Mouse (Mus musculus): ENCODE data around the gene Adh6a. TPM values are rescaled to one million over a fixed set of nuclear protein-coding genes. Genes with fewer than 3 reads are reported as not detected.
"Not testable (repeated sequence)": the region's sequence is repeated elsewhere in the genome, so short reads cannot be mapped to it uniquely, and the experiment has no call there.

The Adh6a gene
- total and polyA plus RNA-seq, 2 experiments from 2014 or later = not detected

DNA sequence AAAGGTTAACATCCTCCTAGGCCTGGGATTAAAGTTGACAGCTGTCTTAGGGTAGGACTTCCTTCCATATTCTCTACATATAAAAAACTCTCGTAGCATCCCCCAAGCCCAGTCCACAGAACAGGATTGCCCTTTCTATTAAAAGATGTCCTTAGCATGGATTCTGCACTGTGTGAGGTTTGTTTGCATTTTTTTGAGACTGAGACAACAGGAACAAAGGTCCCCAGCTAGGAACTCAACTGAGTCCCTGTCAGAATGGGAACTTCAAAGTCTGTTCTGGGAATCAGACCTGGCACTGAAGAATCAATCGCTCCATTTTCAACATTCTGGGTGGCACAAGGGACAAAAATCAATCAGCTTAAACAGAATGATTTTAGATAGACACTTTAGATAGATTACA is 49.8 kb downstream of the Adh6a start:
- Histone ChIP-seq H3K4me1 (ENCODE audit: control insufficient read depth, insufficient read depth) (no peaks in the 10 kb centered on the region), H3K27ac (ENCODE audit: low read depth) (no peak overlapping the region), H3K9ac (replicated peaks; ENCODE audit: low read depth, low read length) (no peak overlapping the region), H3K4me3 (ENCODE audit: low read depth, low read length) (no peak overlapping the region), H3K27me3 (ENCODE audit: control insufficient read depth, insufficient read depth, low read length) (no peaks in the 10 kb centered on the region), H3K4me2 (ENCODE audit: low read depth, low read length) (no peak overlapping the region), H3K9me3 (replicated peaks; ENCODE audit: control insufficient read depth, low read length) (no peaks in the 10 kb centered on the region), H3K36me3 (replicated peaks; ENCODE audit: control insufficient read depth, insufficient read depth, low read length) (no peaks in the 10 kb centered on the region)
- DNase-seq (ENCODE audit: low spot score) (no peak), ATAC-seq (ENCODE audit: insufficient read depth, low read depth) (no peak)
- TF ChIP-seq EP300 (IDR thresholded peaks at IDR 0.05; ENCODE audit: low read depth) (no peak), CTCF (IDR thresholded peaks at IDR 0.05; ENCODE audit: low read depth) (no peak)
- 81% methylated on average over 2 of the region's 2 CpGs for WGBS

DNA sequence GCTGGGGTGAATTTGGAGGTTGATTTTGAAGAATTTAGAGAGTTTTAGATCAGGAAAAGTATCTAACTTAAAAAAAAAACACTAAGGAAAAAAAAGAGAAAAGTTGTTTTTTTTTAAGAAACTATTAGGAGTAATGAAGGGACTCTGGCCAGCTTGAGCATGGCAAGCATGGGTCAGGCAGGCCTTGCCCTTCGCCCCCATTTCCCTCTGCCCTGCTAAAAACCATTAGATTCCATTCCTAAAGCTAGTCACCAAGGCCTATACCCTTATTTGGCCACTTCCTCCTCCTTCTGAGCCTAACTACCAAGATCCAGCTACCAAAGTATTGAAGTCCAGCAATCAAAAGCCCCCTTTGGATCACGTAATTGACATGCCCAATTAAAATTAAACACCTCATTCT is 53.1 kb downstream of the Adh6a start:
- no peaks in the 10 kb centered on the region for H3K27me3 ChIP-seq (ENCODE audit: control insufficient read depth, insufficient read depth, low read length)
- DNase-seq (ENCODE audit: low spot score) (no peak), ATAC-seq (ENCODE audit: insufficient read depth, low read depth) (no peak)
- no peaks in the 10 kb centered on the region for H3K36me3 ChIP-seq (replicated peaks; ENCODE audit: control insufficient read depth, insufficient read depth, low read length)
- TF ChIP-seq EP300 (IDR thresholded peaks at IDR 0.05; ENCODE audit: low read depth) = no peak
- TF ChIP-seq CTCF (IDR thresholded peaks at IDR 0.05; ENCODE audit: low read depth) = no peak
- H3K27ac ChIP-seq (ENCODE audit: low read depth) = no peak overlapping the region
- WGBS = 80% methylated on average over 2 of the region's 2 CpGs
- H3K4me3 ChIP-seq (ENCODE audit: low read depth, low read length) = no peak overlapping the region
- no peaks in the 10 kb centered on the region for H3K9me3 ChIP-seq (replicated peaks; ENCODE audit: control insufficient read depth, low read length)
- no peaks in the 10 kb centered on the region for H3K4me1 ChIP-seq (ENCODE audit: control insufficient read depth, insufficient read depth)
- H3K4me2 ChIP-seq (ENCODE audit: low read depth, low read length) = no peak overlapping the region
- no peak overlapping the region for H3K9ac ChIP-seq (replicated peaks; ENCODE audit: low read depth, low read length)

DNA sequence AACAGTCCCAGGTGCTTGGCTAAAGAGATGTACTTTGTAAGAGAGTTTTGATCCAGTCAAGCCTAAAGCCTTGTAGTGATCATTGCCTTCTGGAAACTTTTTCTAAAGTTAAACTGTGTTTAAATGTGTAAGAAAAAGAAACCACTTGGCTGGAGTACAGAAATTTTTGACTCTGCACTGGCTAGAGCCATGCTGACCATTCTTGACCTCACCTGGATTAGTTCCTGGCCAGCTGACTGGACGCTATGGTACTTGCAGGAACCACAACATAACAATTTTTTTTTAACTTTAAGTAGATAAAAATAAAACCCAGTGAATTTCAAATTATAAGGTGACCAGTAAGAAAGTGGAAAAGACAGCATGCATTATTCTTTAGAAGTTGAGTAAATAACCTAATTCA is 56.5 kb downstream of the Adh6a start:
- no peak for TF ChIP-seq CTCF (IDR thresholded peaks at IDR 0.05; ENCODE audit: low read depth)
- no peak for TF ChIP-seq EP300 (IDR thresholded peaks at IDR 0.05; ENCODE audit: low read depth)
- DNase-seq (ENCODE audit: low spot score) (no peak), ATAC-seq (ENCODE audit: insufficient read depth, low read depth) (no peak)
- Histone ChIP-seq H3K27me3 (ENCODE audit: control insufficient read depth, insufficient read depth, low read length) (no peaks in the 10 kb centered on the region), H3K4me1 (ENCODE audit: control insufficient read depth, insufficient read depth) (no peaks in the 10 kb centered on the region), H3K27ac (ENCODE audit: low read depth) (no peak overlapping the region), H3K4me3 (ENCODE audit: low read depth, low read length) (no peak overlapping the region), H3K36me3 (replicated peaks; ENCODE audit: control insufficient read depth, insufficient read depth, low read length) (no peaks in the 10 kb centered on the region), H3K9ac (replicated peaks; ENCODE audit: low read depth, low read length) (no peak overlapping the region), H3K9me3 (replicated peaks; ENCODE audit: control insufficient read depth, low read length) (no peaks in the 10 kb centered on the region), H3K4me2 (ENCODE audit: low read depth, low read length) (no peak overlapping the region)
- 74% methylated on average over 1 of the region's 1 CpGs for WGBS

DNA sequence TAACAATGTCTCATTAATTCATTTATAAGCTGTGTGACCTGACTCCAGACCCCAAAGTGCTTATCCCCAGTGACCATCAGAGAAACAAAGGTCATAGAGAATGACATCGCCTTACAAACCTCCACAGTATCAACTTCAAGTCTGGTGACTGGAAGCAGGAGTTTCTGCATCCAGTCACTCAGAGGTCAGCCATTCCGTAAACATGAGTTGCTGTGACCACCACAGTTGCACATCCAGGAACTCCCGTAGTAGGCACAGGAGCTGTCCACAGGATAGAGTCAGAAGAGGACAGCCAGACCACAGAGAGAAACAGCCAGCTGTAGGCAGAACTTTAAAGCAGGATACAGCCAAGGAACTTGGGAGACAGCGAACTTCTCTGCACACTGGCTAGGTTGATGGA is 57.2 kb downstream of the Adh6a start:
- H3K4me3 ChIP-seq (ENCODE audit: low read depth, low read length); H3K27ac ChIP-seq (ENCODE audit: low read depth); H3K4me2 ChIP-seq (ENCODE audit: low read depth, low read length); H3K9ac ChIP-seq (replicated peaks; ENCODE audit: low read depth, low read length); DNase-seq (ENCODE audit: low spot score); H3K9me3 ChIP-seq (replicated peaks; ENCODE audit: control insufficient read depth, low read length); ATAC-seq (ENCODE audit: insufficient read depth, low read depth); H3K27me3 ChIP-seq (ENCODE audit: control insufficient read depth, insufficient read depth, low read length); H3K36me3 ChIP-seq (replicated peaks; ENCODE audit: control insufficient read depth, insufficient read depth, low read length); H3K4me1 ChIP-seq (ENCODE audit: control insufficient read depth, insufficient read depth): not testable (repeated sequence)
- 43% methylated on average over 4 of the region's 4 CpGs for WGBS

DNA sequence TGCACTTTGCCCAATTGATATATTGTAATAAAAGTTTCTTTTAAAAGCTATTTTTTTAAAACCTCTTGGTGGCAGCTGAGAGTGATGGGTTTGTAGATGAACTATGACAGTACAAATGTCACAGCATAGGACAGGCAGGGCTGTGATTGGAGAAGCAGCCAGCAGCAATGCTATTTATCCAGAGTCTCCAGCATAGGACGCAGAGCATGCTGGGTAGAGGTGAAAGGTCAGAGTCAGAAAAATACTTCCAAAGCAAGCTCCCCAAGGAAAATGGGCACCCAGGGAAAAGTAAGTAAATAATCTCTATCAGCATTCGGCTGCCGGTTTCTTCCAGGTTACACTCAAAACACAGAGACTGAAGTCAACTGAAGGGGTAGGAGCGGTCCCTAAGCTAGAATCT is 60.8 kb downstream of the Adh6a start:
- ATAC-seq (ENCODE audit: insufficient read depth, low read depth) = no peak
- TF ChIP-seq EP300 (IDR thresholded peaks at IDR 0.05; ENCODE audit: low read depth) = no peak
- no peak for TF ChIP-seq CTCF (IDR thresholded peaks at IDR 0.05; ENCODE audit: low read depth)
- WGBS = 87% methylated on average over 4 of the region's 4 CpGs

DNA sequence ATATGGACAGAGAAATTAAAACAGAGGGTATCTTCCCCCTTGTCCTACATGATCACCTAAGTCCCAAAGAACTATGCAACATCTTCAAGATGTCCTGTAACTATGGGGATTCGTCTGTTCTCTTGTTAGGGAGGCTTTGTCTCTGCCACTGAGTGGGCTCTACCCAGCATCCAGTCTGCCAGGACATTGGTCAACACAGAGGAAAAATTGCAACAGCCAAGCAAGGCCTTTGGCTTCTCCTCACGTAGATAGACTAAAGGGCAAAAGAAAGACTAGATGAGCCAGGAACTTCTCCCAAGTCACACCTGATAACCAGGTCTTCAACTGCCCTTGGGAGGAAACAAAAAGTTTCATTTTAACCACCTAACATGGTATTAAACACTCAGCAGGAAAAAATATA is 62.1 kb downstream of the Adh6a start:
- H3K9ac ChIP-seq (replicated peaks; ENCODE audit: low read depth, low read length) = no peak overlapping the region
- no peaks in the 10 kb centered on the region for H3K4me1 ChIP-seq (ENCODE audit: control insufficient read depth, insufficient read depth)
- peaks cover 5% of the 10 kb centered on the region; the same call in 1 of the 2 replicates for H3K9me3 ChIP-seq (replicated peaks; ENCODE audit: control insufficient read depth, low read length)
- H3K27ac ChIP-seq (ENCODE audit: low read depth) = no peak overlapping the region
- no peaks in the 10 kb centered on the region for H3K36me3 ChIP-seq (replicated peaks; ENCODE audit: control insufficient read depth, insufficient read depth, low read length)
- TF ChIP-seq CTCF (IDR thresholded peaks at IDR 0.05; ENCODE audit: low read depth) (no peak), EP300 (IDR thresholded peaks at IDR 0.05; ENCODE audit: low read depth) (no peak)
- 81% methylated on average over 2 of the region's 2 CpGs for WGBS
- DNase-seq (ENCODE audit: low spot score) (no peak), ATAC-seq (ENCODE audit: insufficient read depth, low read depth) (no peak)
- H3K4me3 ChIP-seq (ENCODE audit: low read depth, low read length) = no peak overlapping the region
- no peak overlapping the region for H3K4me2 ChIP-seq (ENCODE audit: low read depth, low read length)
- no peaks in the 10 kb centered on the region for H3K27me3 ChIP-seq (ENCODE audit: control insufficient read depth, insufficient read depth, low read length)

More for the DNA sequence above, 60.8 kb downstream of the Adh6a start:
- Histone ChIP-seq H3K4me1 (ENCODE audit: control insufficient read depth, insufficient read depth) (no peaks in the 10 kb centered on the region), H3K27ac (ENCODE audit: low read depth) (no peak overlapping the region), H3K9me3 (replicated peaks; ENCODE audit: control insufficient read depth, low read length) (no peaks in the 10 kb centered on the region; the same call in 1 of the 2 replicates), H3K4me3 (ENCODE audit: low read depth, low read length) (no peak overlapping the region), H3K36me3 (replicated peaks; ENCODE audit: control insufficient read depth, insufficient read depth, low read length) (no peaks in the 10 kb centered on the region), H3K27me3 (ENCODE audit: control insufficient read depth, insufficient read depth, low read length) (no peaks in the 10 kb centered on the region), H3K9ac (replicated peaks; ENCODE audit: low read depth, low read length) (no peak overlapping the region), H3K4me2 (ENCODE audit: low read depth, low read length) (no peak overlapping the region)
- DNase-seq (ENCODE audit: low spot score) = no peak

Other genes with a start within 250 kb of the Adh6a start
- gene 1110002E22Rik, start 248.2 kb upstream of the Adh6a start, total RNA-seq (2014; rRNA removed; ENCODE audit: low replicate concordance) = 30.8 and 32.5 TPM in 2 replicates
- 12.2 and 13.3 TPM in 2 replicates for gene 1110002E22Rik, start 248.2 kb upstream of the Adh6a start, polyA plus RNA-seq (2015; fragmentation: Nextera tagmentation; extraction: Ambion mirVana)
- 0.11 and 1.4 TPM in 2 replicates for gene Gm5105, start 245.9 kb upstream of the Adh6a start, total RNA-seq (2014; rRNA removed; ENCODE audit: low replicate concordance)
- gene Gm5105, start 245.9 kb upstream of the Adh6a start, polyA plus RNA-seq (2015; fragmentation: Nextera tagmentation; extraction: Ambion mirVana) = 0.41 and 0.64 TPM in 2 replicates
- gene Trmt10a, start 169.8 kb upstream of the Adh6a start, total RNA-seq (2014; rRNA removed; ENCODE audit: low replicate concordance) = 3.7 TPM in 2 replicates
- gene Trmt10a, start 169.8 kb upstream of the Adh6a start, polyA plus RNA-seq (2015; fragmentation: Nextera tagmentation; extraction: Ambion mirVana) = 5.3 and 5.4 TPM in 2 replicates
- 1.5 and 3.9 TPM in 2 replicates for gene Mttp, start 168.3 kb upstream of the Adh6a start, total RNA-seq (2014; rRNA removed; ENCODE audit: low replicate concordance)
- gene Mttp, start 168.3 kb upstream of the Adh6a start, polyA plus RNA-seq (2015; fragmentation: Nextera tagmentation; extraction: Ambion mirVana) = 5.9 and 6.2 TPM in 2 replicates
- gene 4930579F01Rik, start 119.5 kb upstream of the Adh6a start, total RNA-seq (2014; rRNA removed; ENCODE audit: low replicate concordance) = not detected in 2 replicates
- not detected in 2 replicates for gene 4930579F01Rik, start 119.5 kb upstream of the Adh6a start, polyA plus RNA-seq (2015; fragmentation: Nextera tagmentation; extraction: Ambion mirVana)
- not detected in 2 replicates for gene Adh7, start 95.5 kb upstream of the Adh6a start, total RNA-seq (2014; rRNA removed; ENCODE audit: low replicate concordance)
- gene Adh7, start 95.5 kb upstream of the Adh6a start, polyA plus RNA-seq (2015; fragmentation: Nextera tagmentation; extraction: Ambion mirVana) = 0.51 TPM in 1 of 2 replicates, not detected in the other
- gene Adh1, start 52.3 kb upstream of the Adh6a start, total RNA-seq (2014; rRNA removed; ENCODE audit: low replicate concordance) = 15.8 and 73.9 TPM in 2 replicates
- gene Adh1, start 52.3 kb upstream of the Adh6a start, polyA plus RNA-seq (2015; fragmentation: Nextera tagmentation; extraction: Ambion mirVana) = 10.8 and 11.8 TPM in 2 replicates
- gene Adh6b, start 28.5 kb downstream of the Adh6a start, total RNA-seq (2014; rRNA removed; ENCODE audit: low replicate concordance) = 1.7 TPM in 1 of 2 replicates, not detected in the other
- gene Adh6b, start 28.5 kb downstream of the Adh6a start, polyA plus RNA-seq (2015; fragmentation: Nextera tagmentation; extraction: Ambion mirVana) = 2.8 and 3.2 TPM in 2 replicates
- not detected in 2 replicates for gene Adh4, start 102.2 kb downstream of the Adh6a start, total RNA-seq (2014; rRNA removed; ENCODE audit: low replicate concordance)
- not detected in 2 replicates for gene Adh4, start 102.2 kb downstream of the Adh6a start, polyA plus RNA-seq (2015; fragmentation: Nextera tagmentation; extraction: Ambion mirVana)
- gene Adh5, start 129.8 kb downstream of the Adh6a start, total RNA-seq (2014; rRNA removed; ENCODE audit: low replicate concordance) = 115 and 137 TPM in 2 replicates
- 169 and 170 TPM in 2 replicates for gene Adh5, start 129.8 kb downstream of the Adh6a start, polyA plus RNA-seq (2015; fragmentation: Nextera tagmentation; extraction: Ambion mirVana)
- 26.0 and 66.0 TPM in 2 replicates for gene Metap1, start 176.2 kb downstream of the Adh6a start, total RNA-seq (2014; rRNA removed; ENCODE audit: low replicate concordance)
- gene Metap1, start 176.2 kb downstream of the Adh6a start, polyA plus RNA-seq (2015; fragmentation: Nextera tagmentation; extraction: Ambion mirVana) = 31.4 and 33.3 TPM in 2 replicates
- gene Eif4e, start 212.9 kb downstream of the Adh6a start, total RNA-seq (2014; rRNA removed; ENCODE audit: low replicate concordance) = 36.4 and 42.1 TPM in 2 replicates
- 172 and 175 TPM in 2 replicates for gene Eif4e, start 212.9 kb downstream of the Adh6a start, polyA plus RNA-seq (2015; fragmentation: Nextera tagmentation; extraction: Ambion mirVana)